Mouse (Mus musculus) mouse trophoblast stem cell (cell line): Measurements from ENCODE around the gene Gm13289.
"Not testable (repeated sequence)": the region's sequence is repeated elsewhere in the genome, so short reads cannot be mapped to it uniquely, and the experiment has no call there.

ENCODE experiments used
- in situ Hi-C, 2 experiments: fragments of 300-500 bp; cut with MseI, MboI; formaldehyde crosslinking; loops; 2 replicates in 1 of 2; 3 replicates in 1 of 2; pipeline ENCODE4 v1.15.1; 2025

Gene Gm13289

GRCm38 (mm10) chr4:88776622-88777021, at the start of gene Gm13289:
Gm13289 (plus strand) TSS chr4:88776922.
- in situ Hi-C loops = not testable (repeated sequence)

GRCm38 (mm10) chr4:88727324-88727723, 49.4 kb upstream of the Gm13289 start:
- in situ Hi-C loops = no loop called here

- in situ Hi-C loops = no loop called here
Observed at GRCm38 (mm10) chr4:88738480-88738879, 38.2 kb upstream of the Gm13289 start.

GRCm38 (mm10) chr4:88739036-88739435, 37.7 kb upstream of the Gm13289 start:
- in situ Hi-C loops = no loop called here

- in situ Hi-C loops = no loop called here
Observed at GRCm38 (mm10) chr4:88741426-88741825, 35.3 kb upstream of the Gm13289 start.

- in situ Hi-C loops = no loop called here
Observed at GRCm38 (mm10) chr4:88742771-88743371, 33.9 kb upstream of the Gm13289 start.

- in situ Hi-C loops = no loop called here
Observed at GRCm38 (mm10) chr4:88744207-88744606, 32.5 kb upstream of the Gm13289 start.

- in situ Hi-C loops = no loop called here
Observed at GRCm38 (mm10) chr4:88749926-88750325, 26.8 kb upstream of the Gm13289 start.

GRCm38 (mm10) chr4:88754818-88755340, 21.8 kb upstream of the Gm13289 start, which contains the start of gene Gm13271:
Gm13271 (plus strand) TSS chr4:88754868.
- in situ Hi-C loops = not testable (repeated sequence)

GRCm38 (mm10) chr4:88756581-88757513, 19.9 kb upstream of the Gm13289 start:
- in situ Hi-C loops = not testable (repeated sequence)

- in situ Hi-C loops = not testable (repeated sequence)
Observed at GRCm38 (mm10) chr4:88757628-88758031, 19.1 kb upstream of the Gm13289 start.

GRCm38 (mm10) chr4:88758751-88759150, 18.0 kb upstream of the Gm13289 start:
- in situ Hi-C loops = not testable (repeated sequence)

GRCm38 (mm10) chr4:88759610-88760268, 17.0 kb upstream of the Gm13289 start, which contains the start of gene Gm13283:
Gm13283 (plus strand) TSS chr4:88760119.
- in situ Hi-C loops = not testable (repeated sequence)

- in situ Hi-C loops = not testable (repeated sequence)
Observed at GRCm38 (mm10) chr4:88760431-88760830, 16.3 kb upstream of the Gm13289 start.

- in situ Hi-C loops = not testable (repeated sequence)
Observed at GRCm38 (mm10) chr4:88761776-88762175, 14.9 kb upstream of the Gm13289 start.

GRCm38 (mm10) chr4:88762341-88762740, 14.4 kb upstream of the Gm13289 start:
- in situ Hi-C loops = not testable (repeated sequence)

GRCm38 (mm10) chr4:88763384-88764018, 13.2 kb upstream of the Gm13289 start:
- in situ Hi-C loops = not testable (repeated sequence)

GRCm38 (mm10) chr4:88773534-88773933, 3.2 kb upstream of the Gm13289 start, which contains the start of gene Gm13290:
Gm13290 (plus strand) TSS chr4:88773834.
- in situ Hi-C loops = not testable (repeated sequence)

GRCm38 (mm10) chr4:88779550-88779949, 2.8 kb downstream of the Gm13289 start, which contains the start of gene Gm13272:
Gm13272 (plus strand) TSS chr4:88779850.
- in situ Hi-C loops = not testable (repeated sequence)

- in situ Hi-C loops = not testable (repeated sequence)
Observed at GRCm38 (mm10) chr4:88780320-88780719, 3.6 kb downstream of the Gm13289 start.

- in situ Hi-C loops = not testable (repeated sequence)
Observed at GRCm38 (mm10) chr4:88781831-88782230, 5.1 kb downstream of the Gm13289 start, which contains the start of gene Ifnz. Ifnz (plus strand) TSS chr4:88782131.
